Mouse (Mus musculus): ENCODE measurements at regions not wholly inside any gene's neighbourhood (a gene's known extent, or its start where the extent isn't known, plus 50 kb on each side); places are given as distances from the start of the nearest gene placed in this dataset.

DNA sequence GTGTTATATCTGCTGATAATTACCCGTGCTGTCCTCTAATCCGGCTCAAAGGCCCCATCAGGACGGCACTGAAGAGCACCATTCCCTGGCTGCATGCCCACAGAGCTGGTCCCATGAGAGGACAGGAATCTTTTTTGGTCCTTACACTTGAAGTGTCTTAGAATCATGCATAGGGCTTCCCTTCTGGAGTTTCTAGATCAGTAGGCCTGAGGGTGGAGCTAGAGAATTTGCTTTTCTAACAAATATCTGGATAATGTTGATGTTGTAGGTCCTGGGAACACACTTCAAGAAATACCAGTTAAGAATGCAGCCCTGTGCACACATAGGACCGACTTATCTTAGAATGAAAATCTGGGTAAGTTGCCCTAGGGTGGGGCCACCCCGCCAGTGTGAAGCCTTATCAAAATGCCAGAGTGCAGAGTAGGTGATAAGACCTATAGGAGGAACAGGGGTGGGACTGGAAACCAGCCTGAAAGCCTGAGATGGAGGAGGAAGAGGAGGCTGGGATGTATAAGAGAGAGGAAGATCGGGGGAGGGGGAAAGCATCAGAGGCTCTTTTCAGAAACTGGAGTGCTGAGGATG, 111.2 kb downstream of the Bdh1 start:
- Histone ChIP-seq H3K27me3 (replicated peaks; ENCODE audit: control insufficient read depth, insufficient read depth, low read length) (no peaks in the 10 kb centered on the region), H3K4me1 (ENCODE audit: control insufficient read depth, insufficient read depth, low read depth, low read length) (peaks cover 8% of the 10 kb centered on the region), H3K9ac (ENCODE audit: low read depth, low read length) (no peak overlapping the region), H3K4me2 (ENCODE audit: low read length) (no peak overlapping the region), H3K4me3 (ENCODE audit: low read length) (no peak overlapping the region), H3K36me3 (ENCODE audit: control insufficient read depth, insufficient read depth, low read length) (no peaks in the 10 kb centered on the region), H3K9me3 (ENCODE audit: control insufficient read depth, low read length) (no peaks in the 10 kb centered on the region), H3K27ac (ENCODE audit: low read depth, low read length) (no peak overlapping the region)
- 70% methylated on average over 6 of the region's 6 CpGs for WGBS
- no peak for ATAC-seq

DNA sequence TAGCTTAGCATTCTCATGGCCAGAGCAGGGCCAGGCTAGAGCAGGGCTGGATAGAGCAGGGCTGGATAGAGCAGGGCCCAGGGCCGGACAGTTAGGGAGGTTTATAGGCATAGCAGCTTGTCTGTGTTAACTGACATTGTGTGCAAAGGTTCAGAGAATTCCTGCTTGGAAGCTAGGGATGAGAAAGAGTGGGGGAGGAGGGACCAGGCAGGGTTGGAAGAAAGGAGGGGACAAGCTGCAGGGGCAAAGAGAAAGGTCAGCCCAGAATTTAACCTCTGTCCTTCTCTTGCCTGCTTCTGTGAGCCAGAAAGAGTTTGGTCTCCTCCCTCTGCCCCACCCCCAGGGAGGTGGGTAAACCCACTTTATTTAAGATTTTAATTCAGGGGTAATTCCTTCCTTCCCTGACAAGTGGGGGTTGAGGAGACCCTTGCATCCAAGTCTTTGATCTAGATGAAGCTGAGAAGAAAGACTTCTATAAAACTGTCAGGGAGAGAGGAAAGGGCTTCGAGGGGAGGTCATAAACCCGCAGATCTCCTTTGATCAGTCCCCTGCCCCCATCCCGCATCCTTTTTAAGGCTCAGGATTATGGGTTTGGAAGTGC, 112.9 kb downstream of the Bdh1 start:
- ATAC-seq = no peak
- Histone ChIP-seq H3K9ac (ENCODE audit: low read depth, low read length) (no peak overlapping the region), H3K9me3 (ENCODE audit: control insufficient read depth, low read length) (no peaks in the 10 kb centered on the region), H3K27ac (ENCODE audit: low read depth, low read length) (no peak overlapping the region), H3K36me3 (ENCODE audit: control insufficient read depth, insufficient read depth, low read length) (no peaks in the 10 kb centered on the region), H3K4me2 (ENCODE audit: low read length) (no peak overlapping the region), H3K27me3 (replicated peaks; ENCODE audit: control insufficient read depth, insufficient read depth, low read length) (no peaks in the 10 kb centered on the region), H3K4me1 (ENCODE audit: control insufficient read depth, insufficient read depth, low read depth, low read length) (no peaks in the 10 kb centered on the region), H3K4me3 (ENCODE audit: low read length) (no peak overlapping the region)
- 14% methylated on average over 4 of the region's 4 CpGs for WGBS

DNA sequence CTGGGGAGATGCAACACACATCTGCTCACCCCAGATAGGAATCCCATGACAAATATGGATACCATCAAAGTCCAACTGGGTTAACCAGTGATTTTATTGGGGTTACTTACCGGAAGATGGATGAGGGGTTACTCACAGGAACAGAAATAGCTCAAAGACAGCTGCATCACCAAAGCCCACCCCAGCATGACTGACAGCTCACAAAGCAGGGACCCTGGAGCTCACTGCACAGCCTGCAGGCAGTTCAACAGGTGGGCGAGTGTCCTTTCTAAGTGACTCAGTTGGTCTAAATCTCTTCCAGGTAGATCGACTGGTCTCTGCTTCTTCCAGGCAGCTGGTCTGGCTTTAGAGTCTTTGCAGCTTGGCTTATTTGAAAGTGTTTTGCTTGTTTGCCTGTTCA, 114.2 kb downstream of the Bdh1 start:
- Histone ChIP-seq H3K4me3 (ENCODE audit: low read length) (no peak overlapping the region), H3K9me3 (ENCODE audit: control insufficient read depth, low read length) (no peaks in the 10 kb centered on the region), H3K4me2 (ENCODE audit: low read length) (no peak overlapping the region), H3K27me3 (replicated peaks; ENCODE audit: control insufficient read depth, insufficient read depth, low read length) (no peaks in the 10 kb centered on the region), H3K4me1 (ENCODE audit: control insufficient read depth, insufficient read depth, low read depth, low read length) (no peaks in the 10 kb centered on the region), H3K9ac (ENCODE audit: low read depth, low read length) (no peak overlapping the region), H3K36me3 (ENCODE audit: control insufficient read depth, insufficient read depth, low read length) (no peaks in the 10 kb centered on the region), H3K27ac (ENCODE audit: low read depth, low read length) (no peak overlapping the region)
- no peak for ATAC-seq
- WGBS = 93% methylated on average over 3 of the region's 3 CpGs

DNA sequence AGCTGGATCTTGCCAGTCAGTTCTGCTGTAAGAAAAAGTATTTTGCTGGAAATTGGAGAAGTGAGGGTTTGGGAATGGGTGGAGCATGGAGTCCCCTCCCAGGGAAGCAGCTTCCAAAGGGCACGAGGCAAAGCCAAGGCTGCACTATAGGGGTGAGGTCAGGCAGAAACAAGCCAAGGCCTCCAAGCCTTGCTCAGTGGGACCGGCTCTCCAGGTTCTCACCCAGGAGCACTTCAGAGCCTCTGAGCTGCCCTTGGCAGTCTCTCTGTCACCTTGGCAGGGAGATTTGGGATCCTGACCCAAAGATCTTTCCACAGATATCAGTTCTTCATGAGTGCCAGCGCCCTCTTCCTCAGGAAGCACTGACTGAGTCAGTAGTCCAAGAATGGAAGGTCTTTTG, 116.5 kb downstream of the Bdh1 start:
- WGBS = 65% methylated on average over 3 of the region's 3 CpGs
- Histone ChIP-seq H3K9ac (ENCODE audit: low read depth, low read length) (no peak overlapping the region), H3K9me3 (ENCODE audit: control insufficient read depth, low read length) (no peaks in the 10 kb centered on the region), H3K27ac (ENCODE audit: low read depth, low read length) (no peak overlapping the region), H3K36me3 (ENCODE audit: control insufficient read depth, insufficient read depth, low read length) (no peaks in the 10 kb centered on the region), H3K4me2 (ENCODE audit: low read length) (no peak overlapping the region), H3K4me1 (ENCODE audit: control insufficient read depth, insufficient read depth, low read depth, low read length) (no peaks in the 10 kb centered on the region), H3K27me3 (replicated peaks; ENCODE audit: control insufficient read depth, insufficient read depth, low read length) (peaks cover 2% of the 10 kb centered on the region; the same call in 1 of the 2 replicates), H3K4me3 (ENCODE audit: low read length) (no peak overlapping the region)
- no peak for ATAC-seq

DNA sequence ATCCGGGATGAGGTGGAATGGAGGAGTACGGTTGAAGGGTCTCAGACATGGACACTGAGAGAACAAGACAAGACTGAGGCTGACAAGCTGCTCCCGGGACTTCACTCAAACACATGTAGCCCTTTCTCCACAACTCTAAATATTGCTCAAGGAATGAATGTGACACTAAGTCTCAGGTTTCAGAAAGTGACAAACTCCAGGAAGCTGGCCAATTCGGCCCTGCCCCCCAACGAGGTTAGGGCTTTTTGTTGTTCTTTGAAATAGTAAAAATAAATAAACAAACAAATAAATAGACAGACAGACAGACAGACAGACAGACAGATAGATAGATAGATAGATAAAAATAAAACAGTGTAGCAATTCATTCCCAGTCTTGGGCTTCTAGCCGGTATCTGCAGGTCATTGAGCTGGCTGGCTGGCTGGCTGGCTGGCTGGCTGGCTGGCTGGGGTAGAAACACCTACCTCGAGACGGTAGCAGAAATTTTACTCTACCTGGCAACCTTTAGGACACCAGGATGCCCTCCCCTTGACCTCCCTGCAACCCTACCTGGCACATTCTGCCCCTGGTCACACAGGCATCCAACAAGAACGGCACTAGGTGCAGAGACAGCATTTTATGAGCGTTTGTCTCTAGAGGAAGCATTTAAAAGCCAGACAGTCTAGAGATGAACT, 119.6 kb upstream of the Dlg1 start:
- no peak overlapping the region for H3K9ac ChIP-seq (ENCODE audit: low read depth, low read length)
- H3K4me3 ChIP-seq (ENCODE audit: low read length) = no peak overlapping the region
- H3K9me3 ChIP-seq (ENCODE audit: control insufficient read depth, low read length) = no peaks in the 10 kb centered on the region
- no peak for ATAC-seq
- H3K4me2 ChIP-seq (ENCODE audit: low read length) = no peak overlapping the region
- H3K4me1 ChIP-seq (ENCODE audit: control insufficient read depth, insufficient read depth, low read depth, low read length) = peaks cover 16% of the 10 kb centered on the region
- H3K27me3 ChIP-seq (replicated peaks; ENCODE audit: control insufficient read depth, insufficient read depth, low read length) = peaks cover 2% of the 10 kb centered on the region
- 69% methylated on average over 10 of the region's 10 CpGs for WGBS
- no peaks in the 10 kb centered on the region for H3K36me3 ChIP-seq (ENCODE audit: control insufficient read depth, insufficient read depth, low read length)
- H3K27ac ChIP-seq (ENCODE audit: low read depth, low read length) = no peak overlapping the region

DNA sequence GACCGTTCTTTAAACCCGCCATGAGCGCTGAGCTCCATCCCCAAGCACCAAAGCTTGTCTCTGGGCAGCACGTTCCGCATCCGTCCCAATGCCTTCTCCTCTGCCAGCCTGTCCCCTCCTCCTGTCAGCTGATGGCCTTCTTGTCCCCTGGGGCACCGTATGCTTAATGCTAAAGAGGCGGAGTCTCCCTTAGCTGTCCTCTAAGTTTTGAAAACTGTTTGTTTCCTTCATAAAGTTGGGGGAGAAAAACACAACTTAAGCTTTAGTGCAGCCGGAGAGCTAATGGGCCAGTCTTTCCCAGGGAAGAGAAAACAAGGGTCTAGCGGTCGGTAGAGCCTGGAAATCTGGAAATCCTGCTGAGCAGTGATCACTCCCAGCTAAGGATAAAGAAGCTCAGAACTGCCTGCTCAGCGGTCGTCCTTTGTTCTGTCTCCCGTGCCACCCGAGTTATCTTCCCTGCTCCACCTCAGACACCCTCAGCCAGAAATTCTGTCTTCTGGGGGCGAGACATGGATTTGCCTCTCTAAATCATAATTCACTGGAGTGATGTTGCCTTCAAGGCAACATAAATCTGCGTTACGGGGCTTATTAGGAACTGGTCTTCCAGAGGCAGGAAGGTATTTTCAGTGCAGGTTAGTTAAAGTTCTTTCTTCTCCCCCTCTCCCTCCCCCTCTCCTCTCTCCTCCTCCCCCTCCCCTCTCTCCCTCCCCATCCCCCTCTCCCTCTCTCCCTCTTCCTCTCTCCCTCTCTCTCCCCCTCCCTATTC, 117.0 kb upstream of the Dlg1 start:
- Histone ChIP-seq H3K9me3 (ENCODE audit: control insufficient read depth, low read length) (no peaks in the 10 kb centered on the region), H3K4me3 (ENCODE audit: low read length) (peak overlapping the region; percentile 25), H3K27ac (ENCODE audit: low read depth, low read length) (peak overlapping the region; percentile 27; the same call in 1 of the 2 replicates), H3K27me3 (replicated peaks; ENCODE audit: control insufficient read depth, insufficient read depth, low read length) (peaks cover 2% of the 10 kb centered on the region), H3K4me1 (ENCODE audit: control insufficient read depth, insufficient read depth, low read depth, low read length) (peaks cover 16% of the 10 kb centered on the region), H3K9ac (ENCODE audit: low read depth, low read length) (peak overlapping the region; percentile 55), H3K4me2 (ENCODE audit: low read length) (peak overlapping the region; percentile 49), H3K36me3 (ENCODE audit: control insufficient read depth, insufficient read depth, low read length) (no peaks in the 10 kb centered on the region)
- 0 out of 2 replicates have a peak, but pooled peaks have one; percentile 40 for ATAC-seq
- WGBS = 2% methylated on average over 18 of the region's 18 CpGs

DNA sequence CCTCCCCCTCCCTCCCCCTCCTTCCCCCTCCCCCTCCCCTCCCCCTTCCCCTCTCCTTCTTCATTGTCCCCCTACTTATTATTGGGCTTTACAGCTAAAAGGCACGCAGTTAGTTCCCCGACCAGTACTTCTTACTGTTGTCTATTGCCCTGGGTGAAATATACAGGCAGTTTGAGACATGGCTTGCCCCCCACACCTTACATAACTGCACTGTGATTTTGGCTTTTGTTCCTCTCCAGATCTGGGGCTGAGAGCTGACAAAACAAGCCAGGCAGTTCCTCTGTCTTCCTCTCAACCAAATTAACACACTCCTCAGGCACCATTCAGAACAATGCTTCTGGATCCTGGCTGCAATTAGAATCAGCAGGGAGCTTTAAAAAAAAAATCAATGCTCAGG, 116.4 kb upstream of the Dlg1 start:
- Histone ChIP-seq H3K9ac (ENCODE audit: low read depth, low read length) (no peak overlapping the region), H3K36me3 (ENCODE audit: control insufficient read depth, insufficient read depth, low read length) (no peaks in the 10 kb centered on the region), H3K9me3 (ENCODE audit: control insufficient read depth, low read length) (no peaks in the 10 kb centered on the region), H3K4me1 (ENCODE audit: control insufficient read depth, insufficient read depth, low read depth, low read length) (peaks cover 16% of the 10 kb centered on the region), H3K4me3 (ENCODE audit: low read length) (no peak overlapping the region), H3K27ac (ENCODE audit: low read depth, low read length) (no peak overlapping the region), H3K27me3 (replicated peaks; ENCODE audit: control insufficient read depth, insufficient read depth, low read length) (peaks cover 2% of the 10 kb centered on the region), H3K4me2 (ENCODE audit: low read length) (no peak overlapping the region; the same call in 1 of the 2 replicates)
- ATAC-seq = 0 out of 2 replicates have a peak, but pooled peaks have one; percentile 13
- 0% methylated on average over 2 of the region's 2 CpGs for WGBS

DNA sequence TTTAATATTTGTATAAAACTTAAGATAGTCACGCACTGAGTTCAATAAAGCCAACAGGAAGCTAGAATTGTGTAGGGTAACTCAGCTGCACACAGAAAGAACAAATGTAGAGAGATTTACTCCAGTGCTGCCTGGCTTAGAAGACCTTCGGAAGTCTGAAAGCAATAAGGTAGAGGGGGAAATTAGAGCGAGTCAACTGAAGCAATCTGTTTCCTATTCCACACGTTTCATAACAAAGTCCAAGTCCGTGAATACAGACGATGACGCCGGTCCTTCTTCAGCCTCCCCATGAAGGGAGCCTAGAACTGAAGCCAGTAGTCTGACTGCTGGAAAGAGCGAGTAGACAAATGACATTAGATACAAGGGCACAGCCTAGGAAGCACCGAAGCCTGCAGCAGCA, 115.9 kb upstream of the Dlg1 start:
- no peaks in the 10 kb centered on the region for H3K36me3 ChIP-seq (ENCODE audit: control insufficient read depth, insufficient read depth, low read length)
- H3K27me3 ChIP-seq (replicated peaks; ENCODE audit: control insufficient read depth, insufficient read depth, low read length) = peaks cover 2% of the 10 kb centered on the region
- no peak for ATAC-seq
- H3K9me3 ChIP-seq (ENCODE audit: control insufficient read depth, low read length) = no peaks in the 10 kb centered on the region
- no peak overlapping the region for H3K9ac ChIP-seq (ENCODE audit: low read depth, low read length)
- 31% methylated on average over 10 of the region's 10 CpGs for WGBS
- no peak overlapping the region for H3K4me2 ChIP-seq (ENCODE audit: low read length)
- H3K4me1 ChIP-seq (ENCODE audit: control insufficient read depth, insufficient read depth, low read depth, low read length) = peaks cover 16% of the 10 kb centered on the region
- H3K4me3 ChIP-seq (ENCODE audit: low read length) = no peak overlapping the region
- peak overlapping the region; percentile 31; the same call in 1 of the 2 replicates for H3K27ac ChIP-seq (ENCODE audit: low read depth, low read length)

DNA sequence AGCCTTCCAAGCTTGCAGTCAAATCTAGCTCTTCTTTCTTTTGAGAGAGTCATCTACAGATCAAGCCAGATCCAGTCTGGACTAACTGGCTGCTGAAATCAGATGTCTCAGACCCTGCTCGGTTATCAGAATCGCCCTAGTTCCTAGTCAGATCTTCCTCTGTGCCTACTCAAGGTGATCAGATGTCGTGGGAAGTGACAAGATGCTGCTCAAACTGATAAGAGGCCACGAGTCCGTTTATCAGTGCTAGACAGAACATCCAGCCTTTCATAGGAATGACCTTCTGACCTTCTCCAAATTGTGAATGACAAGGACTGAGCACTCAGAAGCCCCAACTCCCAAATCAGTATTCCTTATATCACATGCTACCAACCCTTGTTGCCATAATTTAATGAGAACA, 113.3 kb upstream of the Dlg1 start:
- no peak for ATAC-seq
- no peaks in the 10 kb centered on the region; the same call in 1 of the 2 replicates for H3K27me3 ChIP-seq (replicated peaks; ENCODE audit: control insufficient read depth, insufficient read depth, low read length)
- no peak overlapping the region for H3K4me2 ChIP-seq (ENCODE audit: low read length)
- peaks cover 16% of the 10 kb centered on the region for H3K4me1 ChIP-seq (ENCODE audit: control insufficient read depth, insufficient read depth, low read depth, low read length)
- H3K4me3 ChIP-seq (ENCODE audit: low read length) = no peak overlapping the region
- no peak overlapping the region for H3K9ac ChIP-seq (ENCODE audit: low read depth, low read length)
- no peaks in the 10 kb centered on the region for H3K36me3 ChIP-seq (ENCODE audit: control insufficient read depth, insufficient read depth, low read length)
- 84% methylated on average over 5 of the region's 5 CpGs for WGBS
- no peak overlapping the region for H3K27ac ChIP-seq (ENCODE audit: low read depth, low read length)
- no peaks in the 10 kb centered on the region for H3K9me3 ChIP-seq (ENCODE audit: control insufficient read depth, low read length)

Data from hindbrain, embryonic 16.5 days (tissue).